Mouse (Mus musculus): ENCODE data around the gene Atp13a5. TPM values are rescaled to one million over a fixed set of nuclear protein-coding genes. Genes with fewer than 3 reads are reported as not detected.

Gene Atp13a5
- not detected in 2 replicates for polyA plus RNA-seq (2012; rRNA removed; ENCODE audit: low replicate concordance)

GRCm38 (mm10) chr16:29378458-29378857 is at the start of gene Atp13a5:
TSS of gene Atp13a5 (minus strand) at chr16:29378732.

GRCm38 (mm10) chr16:29209605-29210411 is 168.7 kb downstream of the Atp13a5 start, which contains the start of gene Hrasls:
TSS of gene Hrasls (plus strand) at chr16:29209695.

Other genes starting within 250 kb of the Atp13a5 start
- 0.35 and 2.8 TPM in 2 replicates for gene Hrasls, start 169.0 kb downstream of the Atp13a5 start, polyA plus RNA-seq (2012; rRNA removed; ENCODE audit: low replicate concordance)
- gene Atp13a4, start 166.1 kb upstream of the Atp13a5 start, polyA plus RNA-seq (2012; rRNA removed; ENCODE audit: low replicate concordance), result 0.32 TPM in 1 of 2 replicates, not detected in the other
- gene Opa1, start 200.6 kb upstream of the Atp13a5 start, polyA plus RNA-seq (2012; rRNA removed; ENCODE audit: low replicate concordance), result 15.3 and 17.2 TPM in 2 replicates